Mouse (Mus musculus) liver, postnatal 0 days (tissue): ENCODE results near the gene Spaar.

ENCODE experiments used
- CTCF ChIP-seq: sonication (generic); IDR thresholded peaks from 2 replicates; pipeline ENCODE4 v1.5.1; 2016; ENCODE audit warnings: antibody characterized with exemption, low read depth
- EP300 ChIP-seq: IDR thresholded peaks from 2 replicates; pipeline ENCODE4 v1.6.1; 2016; ENCODE audit warnings: antibody characterized with exemption, low read depth, mild to moderate bottlenecking

DNA sequence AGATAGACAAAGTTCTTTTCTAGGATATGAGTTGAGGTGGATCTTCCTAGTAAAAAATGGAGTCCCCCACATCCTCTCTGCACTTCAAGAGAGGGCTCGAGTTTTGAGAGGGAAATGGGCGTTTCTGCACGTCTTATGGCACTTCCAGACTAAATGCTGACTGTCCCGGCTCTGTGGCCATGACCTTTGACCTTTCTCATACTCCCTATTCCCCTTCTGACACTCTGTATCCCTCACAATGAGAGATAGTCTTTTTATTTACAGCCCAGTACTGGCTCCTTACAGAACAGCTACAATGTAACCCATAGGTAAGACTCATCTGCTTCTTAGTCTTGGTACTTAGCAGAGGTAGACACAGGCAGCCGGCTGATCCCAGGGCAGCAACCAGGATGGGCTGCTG lies 11.7 kb downstream of the Spaar start:
- TF ChIP-seq CTCF (no peak), EP300 (no peak)
